Mouse (Mus musculus) erythroblast, embryonic 14.5 days (primary cell): ENCODE data around the gene Cdk14.

Experiments
- GATA1 ChIP-seq: IDR thresholded peaks from 2 replicates; pipeline ENCODE4 v1.6.1; 2012; ENCODE audit warnings: low read length, inconsistent platforms, mixed read lengths
- TAL1 ChIP-seq: IDR thresholded peaks from 3 replicates; pipeline ENCODE4 v1.6.1; 2012; ENCODE audit warnings: low read length, inconsistent platforms, mixed read lengths

- TF ChIP-seq GATA1 (no peak), TAL1 (no peak)
These were observed 525.1 kb downstream of the Cdk14 start for GRCm38 (mm10) chr5:4894988-4895387.
